Comparison of ENCODE assay signal across 17 mouse cellular contexts in the genomic region with DNA sequence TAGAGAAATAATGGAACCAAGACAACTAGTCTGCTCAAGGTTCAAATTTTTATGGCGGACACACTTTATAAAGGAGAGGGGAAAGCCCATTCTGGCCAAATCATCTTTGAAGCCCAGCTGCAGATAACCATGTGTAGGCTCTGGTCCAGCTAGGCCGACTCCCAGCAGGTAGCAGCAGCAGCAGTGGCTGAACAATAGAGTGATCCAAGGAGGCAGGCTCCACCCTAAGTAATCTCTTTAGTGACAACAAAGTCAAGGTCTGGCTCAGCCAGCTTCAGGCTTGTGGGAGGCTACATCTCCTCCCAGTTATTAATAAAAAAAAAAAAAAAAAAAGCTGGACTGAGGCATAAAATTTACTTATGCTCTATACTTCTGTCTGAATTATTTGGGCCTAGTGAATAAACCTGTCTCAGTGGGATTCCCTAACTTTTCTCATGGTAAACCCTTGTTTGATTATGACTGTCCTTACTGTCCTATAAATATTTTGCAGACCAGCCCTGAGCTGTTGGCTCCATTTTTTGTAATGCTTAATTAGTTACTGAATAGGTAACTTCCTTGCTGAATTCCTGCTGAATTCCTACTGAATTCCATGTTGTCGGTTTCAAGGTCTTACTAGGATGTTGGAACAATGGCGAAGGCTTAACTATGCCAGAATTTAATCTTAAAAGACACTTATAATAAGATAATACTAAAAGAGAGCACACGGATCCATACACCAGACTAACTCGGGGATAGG.
"Had no signal": no experiment of that assay in that cellular context is flagged by ENCODE, and none has a peak within 500 bp of the region (broad histone marks: within the 10 kb centered on the region; RNA-seq: fewer than 3 reads in every experiment).

No protein-coding gene starts in this region.

- DNase-seq: liver, postnatal 0 days; lung, adult 2 months; lung, postnatal 14 days; lung, postnatal 36 days; retina, postnatal 1 day; right cerebral cortex, adult 18-20 months; right cerebral cortex, postnatal 14 days; thymus, adult 2 months; thymus, postnatal 25 days; thymus, postnatal 4 days had no signal

- H3K4me3 ChIP-seq: lung, embryonic 15.5 days; megakaryocyte, embryonic 14.5 days; midbrain, embryonic 13.5 days; myocyte; neural tube, embryonic 13.5 days; neural tube, embryonic 15.5 days; stomach, embryonic 15.5 days had no signal

- H3K4me1 ChIP-seq: lung, embryonic 15.5 days; midbrain, embryonic 13.5 days; neural tube, embryonic 13.5 days; neural tube, embryonic 15.5 days; stomach, embryonic 15.5 days had no signal

- H3K9me3 ChIP-seq: lung, embryonic 15.5 days; midbrain, embryonic 13.5 days; neural tube, embryonic 13.5 days; neural tube, embryonic 15.5 days; stomach, embryonic 15.5 days had no signal

- H3K36me3 ChIP-seq: lung, embryonic 15.5 days; midbrain, embryonic 13.5 days; neural tube, embryonic 13.5 days; neural tube, embryonic 15.5 days; stomach, embryonic 15.5 days had no signal

- H3K27me3 ChIP-seq: lung, embryonic 15.5 days; megakaryocyte, embryonic 14.5 days; midbrain, embryonic 13.5 days; neural tube, embryonic 13.5 days; neural tube, embryonic 15.5 days; stomach, embryonic 15.5 days had no signal
